Mouse (Mus musculus) macrophage (primary cell): ENCODE measurements around the gene Kdr. TPM values are rescaled to one million over a fixed set of nuclear protein-coding genes. Genes with fewer than 3 reads are reported as not detected.

Experiments used
- H3K27ac ChIP-seq: fragments of 350-480 bp; formaldehyde crosslinking; 2 replicates; pipeline ENCODE4 v1.9.0; 2021
- H3K36me3 ChIP-seq: fragments of 350-480 bp; formaldehyde crosslinking; 2 replicates; pipeline ENCODE4 v1.9.0; 2021; ENCODE audit errors: inconsistent target
- H3K4me3 ChIP-seq: fragments of 350-480 bp; formaldehyde crosslinking; 2 replicates; pipeline ENCODE4 v1.9.0; 2021; ENCODE audit errors: inconsistent target
- H3K79me2 ChIP-seq: fragments of 350-480 bp; formaldehyde crosslinking; 2 replicates; pipeline ENCODE4 v1.9.0; 2021; ENCODE audit errors: inconsistent target
- WGBS: methylation state at CpG from one replicate; pipeline ENCODE4 v1.1.7; 2026; ENCODE audit warnings: inconsistent platforms; ENCODE audit not compliant: missing documents; 5-methylcytosine and 5-hydroxymethylcytosine counted together
- polyA plus RNA-seq: library from polyadenylated mRNA; stranded (reverse); fragments of 250-400 nt; gene quantifications from 3 replicates; pipeline ENCODE4 v1.2.4, GENCODE M21; 2018; ENCODE audit warnings: inconsistent platforms

Gene Kdr
- polyA plus RNA-seq, 1 experiment from 2014 or later, result 5.8 TPM

DNA sequence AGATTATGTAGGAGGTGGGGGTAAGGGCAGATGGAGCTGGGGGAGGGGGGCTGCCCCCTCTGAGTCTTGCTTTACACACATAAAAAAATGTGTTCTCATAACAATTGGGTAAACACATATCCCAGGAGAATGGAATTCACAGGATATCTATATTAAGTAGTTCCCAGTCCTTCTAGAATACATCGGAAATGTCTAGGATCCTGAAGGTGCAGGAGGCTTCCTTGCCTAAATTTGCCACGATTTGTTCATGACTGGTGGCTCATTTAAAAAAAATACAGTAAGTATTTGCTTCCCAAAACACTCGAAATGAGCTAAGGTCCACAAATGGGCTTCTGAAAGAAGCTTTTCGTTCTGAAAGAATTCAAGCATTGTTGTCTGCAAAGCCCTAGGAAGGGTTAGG is 61.0 kb downstream of the Kdr start:
- Histone ChIP-seq H3K36me3 (no peaks in the 10 kb centered on the region), H3K4me3 (no peak overlapping the region), H3K79me2 (no peaks in the 10 kb centered on the region), H3K27ac (no peak overlapping the region)
- WGBS, result 79% methylated on average over 4 of the region's 4 CpGs

DNA sequence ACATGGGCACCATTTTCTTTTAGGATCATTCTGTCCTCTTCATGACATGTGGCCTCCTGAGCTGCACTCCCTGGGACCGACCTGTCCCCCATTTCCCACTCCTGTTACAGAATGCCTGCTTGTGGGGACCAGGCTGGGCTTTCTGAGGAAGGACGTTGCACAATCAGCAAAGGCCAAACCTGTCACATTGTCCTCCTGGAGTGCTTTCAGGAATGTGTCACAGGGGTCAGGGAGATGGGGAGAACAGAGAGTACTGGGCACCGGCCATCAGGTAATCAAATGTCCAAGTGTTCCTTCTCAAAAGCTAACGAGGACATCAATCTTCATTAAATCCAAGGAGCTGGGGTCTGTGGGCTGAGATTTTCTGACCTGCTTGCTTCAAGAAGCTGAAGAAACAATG is 72.2 kb downstream of the Kdr start:
- 96% methylated on average over 4 of the region's 4 CpGs for WGBS
- no peak overlapping the region for H3K27ac ChIP-seq
- no peaks in the 10 kb centered on the region for H3K36me3 ChIP-seq
- no peaks in the 10 kb centered on the region for H3K79me2 ChIP-seq
- H3K4me3 ChIP-seq, result no peak overlapping the region

DNA sequence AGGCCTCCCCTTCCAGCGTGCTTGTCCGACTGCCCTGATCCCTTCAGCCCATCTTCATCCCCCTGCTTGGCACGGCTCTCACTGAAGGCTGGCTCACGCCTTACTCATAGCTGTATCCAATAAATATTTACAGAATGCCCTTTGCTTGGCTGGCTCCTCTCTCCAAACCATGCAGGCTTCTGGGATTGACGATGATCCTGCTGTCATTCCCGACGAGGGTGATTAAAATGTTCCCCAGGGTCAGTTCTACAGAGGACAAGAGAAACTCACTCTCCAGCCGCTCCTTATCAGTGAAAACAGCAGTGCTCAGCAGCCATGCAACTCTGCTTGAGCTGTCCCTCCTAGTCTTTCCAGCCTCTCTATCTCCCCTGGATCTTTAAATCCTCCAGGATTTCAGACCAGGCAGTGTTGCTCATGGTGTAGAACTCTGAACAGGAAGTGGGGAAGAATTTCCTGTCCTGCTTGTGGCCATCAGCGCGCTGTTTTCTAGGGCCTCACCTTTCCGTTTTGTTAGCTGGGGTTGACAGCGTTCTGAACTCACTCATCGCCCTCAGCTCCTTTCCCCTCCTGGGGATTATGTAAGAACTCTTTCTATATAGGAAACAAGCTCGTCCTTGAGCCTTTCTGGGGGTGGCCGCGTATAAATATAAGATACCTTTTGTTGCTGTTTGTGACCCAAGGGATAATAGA is 77.9 kb downstream of the Kdr start:
- no peaks in the 10 kb centered on the region for H3K36me3 ChIP-seq
- 53% methylated on average over 16 of the region's 16 CpGs for WGBS

DNA sequence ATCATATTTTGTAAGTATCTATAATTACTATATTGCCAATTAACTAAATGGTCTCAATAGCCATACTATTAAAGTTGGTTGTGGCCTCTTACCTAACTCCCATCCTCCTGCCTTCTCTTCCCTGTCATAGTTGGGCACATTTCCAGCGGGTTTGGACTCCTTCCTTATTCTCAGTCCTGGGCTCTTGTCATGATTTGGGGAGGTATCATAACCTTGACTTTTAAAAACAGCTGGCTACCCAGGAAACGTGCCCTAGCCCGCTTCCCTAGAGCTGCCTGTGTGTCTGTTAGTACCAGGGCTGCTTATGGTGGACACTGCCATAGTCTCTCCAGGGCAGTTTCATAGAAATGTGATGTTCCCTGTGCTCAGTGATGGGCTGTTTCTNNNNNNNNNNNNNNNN is 82.9 kb downstream of the Kdr start:
- 83% methylated on average over 3 of the region's 3 CpGs for WGBS
- Histone ChIP-seq H3K27ac (no peak overlapping the region), H3K79me2 (no peaks in the 10 kb centered on the region), H3K4me3 (no peak overlapping the region), H3K36me3 (no peaks in the 10 kb centered on the region)

More for the DNA sequence above, 77.9 kb downstream of the Kdr start:
- Histone ChIP-seq H3K27ac (no peak overlapping the region), H3K4me3 (no peak overlapping the region), H3K79me2 (no peaks in the 10 kb centered on the region)

DNA sequence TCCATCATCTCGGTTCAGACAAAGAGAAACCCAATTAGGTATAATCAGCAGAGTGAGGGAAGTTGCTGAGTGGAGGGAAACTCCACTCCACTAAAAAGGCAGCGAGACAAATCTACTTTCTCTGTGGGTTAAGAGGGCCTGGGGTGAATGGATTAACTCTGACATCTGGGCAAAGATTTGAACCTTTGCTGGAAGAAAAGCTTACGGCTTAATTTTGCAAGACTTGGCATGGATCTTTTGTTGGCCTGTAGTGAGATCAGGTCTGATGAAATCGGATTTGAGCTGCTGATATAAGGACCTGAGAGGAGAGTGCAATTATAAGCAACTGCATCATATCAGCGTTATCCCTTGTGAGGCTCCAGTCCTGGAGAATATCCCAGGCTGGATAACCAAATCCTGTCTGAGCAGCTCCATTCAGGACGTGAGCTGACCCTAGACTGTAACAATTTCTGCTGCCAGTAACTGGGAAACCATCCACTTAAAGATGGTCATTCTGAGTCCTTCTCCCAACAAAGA is 85.2 kb downstream of the Kdr start:
- WGBS, result 90% methylated on average over 6 of the region's 6 CpGs
- no peaks in the 10 kb centered on the region for H3K79me2 ChIP-seq
- no peak overlapping the region for H3K27ac ChIP-seq
- H3K4me3 ChIP-seq, result no peak overlapping the region
- H3K36me3 ChIP-seq, result no peaks in the 10 kb centered on the region

Other genes starting within 250 kb of the Kdr start
- 44.9 to 60.1 TPM (median 51.8 TPM) in 3 replicates for gene Srd5a3, start 161.8 kb upstream of the Kdr start, polyA plus RNA-seq
- gene Tmem165, start 205.4 kb upstream of the Kdr start, polyA plus RNA-seq, result 64.0 to 86.9 TPM (median 84.3 TPM) in 3 replicates